Mouse (Mus musculus) adrenal gland, postnatal 36 days (tissue): ENCODE results near the gene 1810010D01Rik. TPM values are rescaled to one million over a fixed set of nuclear protein-coding genes. Genes with fewer than 3 reads are reported as not detected.

ENCODE experiments used
- DNase-seq, 2 experiments: peaks; one replicate each; pipeline ENCODE4 v3.0.0; 2021; ENCODE audit warnings: mixed read lengths in 1 of 2
- total RNA-seq, 2 experiments: library from RNA; stranded (reverse); gene quantifications; 2 replicates each; pipeline ENCODE4 v1.2.3; 2021

1810010D01Rik gene
- total RNA-seq, 2 experiments from 2014 or later: 0.66 TPM; not detected in 1

DNA sequence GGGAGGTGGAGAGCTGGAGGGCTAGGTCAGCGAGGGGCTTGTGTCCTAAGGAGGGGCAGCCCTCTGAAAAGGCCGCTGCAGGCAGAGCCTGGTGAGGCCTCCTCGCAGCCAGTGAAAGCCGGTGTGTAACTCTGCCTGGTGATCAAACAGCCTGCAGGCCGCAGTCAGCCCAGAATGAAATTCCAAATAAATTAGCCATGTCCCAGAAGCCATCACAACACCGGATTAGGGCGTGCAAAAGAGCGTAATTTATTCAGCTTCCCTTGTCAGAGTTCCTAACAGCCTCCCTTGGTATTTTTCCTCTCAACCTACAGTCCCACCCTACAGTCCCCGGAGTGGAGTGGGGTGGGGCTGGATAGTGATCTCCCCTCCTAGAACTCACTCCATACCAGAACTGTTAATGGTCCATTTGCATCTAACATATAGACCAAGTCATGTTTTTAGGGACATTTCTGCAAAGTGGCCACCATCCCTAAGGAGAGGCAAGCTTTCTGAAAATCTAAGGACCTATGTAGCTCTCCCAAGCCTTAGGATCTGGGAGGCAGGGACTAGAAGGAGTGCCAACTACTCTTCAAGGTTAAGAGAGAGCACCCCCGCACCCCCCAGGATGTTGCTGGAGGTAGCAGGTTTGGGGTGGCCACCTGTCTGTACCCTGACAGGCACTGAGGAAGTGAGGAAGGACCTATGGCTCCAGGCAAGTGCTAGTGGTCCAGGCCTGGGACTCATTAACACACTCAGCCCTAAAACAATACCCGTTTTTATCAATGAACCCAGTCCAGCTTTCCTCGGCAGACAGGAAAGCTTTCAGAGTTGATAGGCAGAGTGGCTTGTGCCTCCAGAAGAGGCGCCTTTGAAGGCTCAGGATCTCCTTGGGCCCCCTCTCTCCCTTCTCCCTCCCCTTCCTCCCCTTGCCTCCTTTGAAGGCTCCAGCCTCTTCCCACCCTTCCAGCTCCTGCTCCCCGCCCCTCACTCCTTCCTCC, 4.1 kb upstream of the 1810010D01Rik start:
- no peak for DNase-seq

DNA sequence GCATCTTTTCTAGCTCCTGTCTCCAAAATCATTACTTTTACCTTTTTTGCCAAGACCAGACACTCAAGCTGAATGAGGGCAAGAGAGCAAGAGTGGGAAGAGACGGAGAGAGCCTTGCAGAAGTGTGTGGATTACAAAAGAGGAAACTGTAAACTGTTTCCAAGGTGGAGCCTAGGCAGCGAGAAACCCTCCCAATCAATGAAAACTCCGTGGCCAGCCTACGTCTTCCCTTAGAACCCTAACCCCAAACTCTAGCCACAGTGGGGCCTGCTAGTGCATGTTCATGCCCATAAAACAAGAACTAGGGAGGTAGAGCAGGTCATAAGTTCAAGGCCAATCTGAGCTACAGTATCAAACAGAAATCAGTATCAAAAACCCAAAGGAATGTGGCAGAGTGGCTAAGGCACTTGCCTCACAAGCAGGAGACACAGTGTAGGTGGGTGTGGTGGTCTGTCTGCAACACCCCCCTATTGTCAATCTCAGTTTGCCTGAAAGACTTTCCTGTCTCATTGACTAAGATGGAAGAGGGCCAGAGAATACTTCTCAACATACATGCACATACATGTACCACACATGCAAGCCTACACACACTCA, 2.7 kb upstream of the 1810010D01Rik start:
- DNase-seq: no peak

DNA sequence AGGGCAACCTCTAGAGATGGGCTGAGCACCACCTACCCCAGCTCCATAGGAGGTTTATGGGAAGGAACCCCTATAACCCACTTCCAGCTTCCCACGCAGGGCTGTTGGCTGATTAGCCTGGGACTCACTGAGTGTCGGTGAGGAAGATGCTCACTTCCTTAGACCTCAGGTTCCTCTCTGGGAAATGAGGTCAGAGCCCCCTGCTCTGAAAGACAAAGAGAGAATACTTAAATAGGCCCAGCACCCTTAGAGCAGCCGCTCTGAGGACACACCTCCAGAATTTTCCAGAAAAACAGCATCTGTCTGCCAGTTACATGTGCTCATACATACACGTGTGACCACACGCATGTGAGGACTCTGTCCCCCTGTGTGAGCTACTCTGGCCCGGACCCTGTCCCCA, 1.1 kb downstream of the 1810010D01Rik start:
- DNase-seq: no peak

DNA sequence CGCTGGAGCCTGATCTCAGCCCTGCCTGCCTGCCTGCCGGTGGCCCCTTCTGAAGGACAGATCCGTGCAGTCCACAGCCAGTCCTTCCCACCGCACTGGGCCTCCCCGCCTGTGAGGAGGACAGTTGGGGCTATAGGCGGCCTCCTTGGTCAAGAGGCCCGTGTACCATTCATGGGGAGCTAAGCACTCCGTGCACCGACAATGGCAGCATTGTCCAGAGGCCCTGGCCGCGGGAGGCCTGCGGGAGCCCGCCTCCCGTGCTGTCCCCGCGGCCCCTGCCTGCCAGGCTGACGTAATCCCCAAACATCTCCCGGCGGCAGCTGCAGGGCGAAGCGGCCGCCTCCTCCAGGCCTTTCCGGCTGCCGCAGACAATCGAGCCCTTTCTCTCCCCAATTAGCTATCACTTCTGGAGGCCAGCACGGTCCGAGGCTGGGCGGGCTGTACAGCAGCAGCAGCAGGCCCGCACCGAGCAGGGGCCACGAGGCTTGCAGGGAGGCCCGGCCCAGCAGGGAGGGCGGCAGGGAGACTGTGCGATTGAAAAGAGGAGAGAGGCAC, 1.8 kb downstream of the 1810010D01Rik start:
- DNase-seq: peak; percentile 78 to 86

DNA sequence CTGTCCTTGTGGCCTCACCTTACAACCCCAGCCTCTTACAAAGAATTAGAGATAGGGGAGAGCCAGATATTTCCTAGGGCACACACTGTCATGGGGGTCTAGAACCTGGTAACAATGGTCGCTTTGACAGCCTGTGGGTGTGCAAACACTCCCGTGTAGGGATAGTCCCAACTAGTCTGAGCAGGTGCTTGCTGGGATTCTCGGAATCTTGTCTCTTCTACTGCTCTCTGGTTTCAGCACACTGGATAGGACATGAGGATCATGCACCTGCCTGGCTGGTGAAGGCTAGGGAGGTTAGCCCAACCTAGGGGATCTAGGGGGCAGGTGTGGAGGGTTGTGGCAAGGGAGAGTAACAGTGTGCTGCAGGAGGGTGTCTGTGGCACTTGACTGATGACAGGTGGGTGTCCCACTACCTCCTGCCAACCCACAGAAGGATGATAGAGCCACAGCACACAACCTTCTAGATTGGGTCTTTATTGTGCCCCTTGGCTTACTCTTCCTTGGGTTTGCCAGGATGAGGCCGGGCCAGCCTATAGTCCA, 2.5 kb downstream of the 1810010D01Rik start:
- DNase-seq: no peak

DNA sequence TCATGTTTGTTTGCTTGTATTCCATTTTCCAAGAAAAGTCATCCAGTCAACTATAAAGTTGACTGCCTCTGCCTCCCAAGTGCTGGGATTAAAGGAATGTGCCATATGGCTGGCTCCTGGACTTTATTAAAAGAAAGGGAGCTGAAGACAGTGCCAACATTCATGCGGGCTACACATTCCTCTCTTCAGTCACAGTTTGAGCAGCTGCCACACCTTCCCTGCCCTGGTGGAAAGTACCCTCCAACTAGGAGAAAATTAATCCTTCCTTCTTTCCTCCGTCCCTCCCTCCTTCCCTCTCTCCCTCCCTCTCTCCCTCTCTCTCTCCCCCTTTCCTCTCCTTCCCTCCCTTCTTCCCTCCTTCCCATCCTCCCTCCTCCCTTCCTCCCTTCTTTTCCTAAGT, 8.2 kb downstream of the 1810010D01Rik start:
- no peak for DNase-seq

DNA sequence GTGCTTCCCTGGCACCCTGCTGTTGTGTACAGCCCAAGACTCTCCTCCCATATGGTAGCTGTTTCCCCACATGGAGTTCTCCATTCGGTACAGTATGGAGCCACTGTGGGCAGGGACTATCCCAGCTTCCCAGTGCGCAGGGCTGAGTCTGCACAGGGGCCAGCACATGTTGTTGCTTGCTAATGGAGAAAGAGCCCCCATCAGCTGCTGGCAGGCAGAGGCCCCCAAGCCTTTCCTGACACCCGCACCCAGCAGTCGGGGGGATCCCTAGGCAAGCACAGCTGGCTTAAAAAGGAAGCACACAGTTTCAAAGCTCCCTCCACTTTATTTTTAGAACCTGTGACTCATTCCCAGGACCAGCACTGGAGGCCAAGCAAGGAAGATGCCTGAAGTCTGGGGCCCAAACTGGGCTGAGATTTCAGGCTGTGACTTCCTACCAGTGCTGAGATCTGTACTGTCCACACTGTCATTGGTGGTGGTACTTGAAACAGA, 9.7 kb downstream of the 1810010D01Rik start:
- DNase-seq: peak; percentile 32 to 56

DNA sequence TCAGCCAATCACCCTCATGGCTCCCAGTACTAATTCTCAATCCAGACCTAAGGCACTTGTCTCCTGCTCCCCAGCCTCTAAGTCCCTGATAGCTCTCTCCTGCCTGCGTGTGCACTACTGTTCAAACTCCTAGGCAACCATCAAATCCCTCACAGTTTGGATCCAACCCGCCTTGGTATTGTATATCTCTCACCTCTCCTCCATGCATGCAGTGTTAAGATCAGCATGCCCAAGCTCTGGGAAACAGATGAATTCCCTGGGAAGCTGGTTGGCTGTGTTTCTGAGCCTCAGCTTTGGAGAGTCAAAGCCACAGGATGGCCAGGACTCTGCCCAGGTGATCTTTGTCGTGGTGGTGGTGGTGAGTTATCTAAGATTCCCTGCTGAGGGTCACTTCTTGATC, 10.2 kb downstream of the 1810010D01Rik start:
- DNase-seq: no peak

DNA sequence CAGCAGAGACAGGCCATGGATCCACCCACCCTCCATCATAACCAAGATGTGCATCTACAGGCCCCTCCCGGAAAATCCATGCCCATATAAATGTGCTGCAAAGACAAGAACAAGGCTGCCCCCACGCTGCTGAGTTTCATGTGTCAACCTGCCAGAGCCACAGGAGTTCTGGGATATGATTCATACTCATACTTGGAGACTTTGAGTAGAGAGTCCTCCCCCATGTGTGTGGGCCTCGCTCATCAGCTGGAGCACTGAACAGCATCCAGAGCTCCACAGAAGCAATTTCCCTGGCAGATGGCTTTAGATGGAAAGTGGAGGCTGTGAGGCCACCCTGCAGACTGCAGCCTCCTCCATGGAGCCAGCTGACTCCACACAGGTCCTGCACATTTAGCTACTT, 10.9 kb downstream of the 1810010D01Rik start:
- DNase-seq: no peak

DNA sequence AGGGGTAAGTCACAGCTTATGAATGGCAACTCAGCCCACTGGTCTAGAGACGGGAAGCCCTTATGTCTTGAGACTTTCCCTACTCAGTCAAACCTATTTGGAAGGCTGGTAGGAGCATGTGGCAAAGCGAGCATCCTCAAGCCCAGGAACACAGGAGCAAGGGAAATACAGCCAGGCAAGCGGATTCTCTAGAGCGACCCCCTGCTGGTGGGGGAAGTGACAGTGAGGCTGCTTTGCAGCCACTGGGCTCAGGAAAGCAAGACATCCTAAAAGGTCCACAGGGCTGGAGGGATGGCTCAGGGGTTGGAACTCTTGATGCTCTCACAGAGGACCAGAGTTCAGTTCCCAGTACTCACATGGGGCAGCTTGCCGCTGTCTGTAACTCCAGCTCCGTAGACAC, 11.6 kb downstream of the 1810010D01Rik start:
- DNase-seq: no peak

DNA sequence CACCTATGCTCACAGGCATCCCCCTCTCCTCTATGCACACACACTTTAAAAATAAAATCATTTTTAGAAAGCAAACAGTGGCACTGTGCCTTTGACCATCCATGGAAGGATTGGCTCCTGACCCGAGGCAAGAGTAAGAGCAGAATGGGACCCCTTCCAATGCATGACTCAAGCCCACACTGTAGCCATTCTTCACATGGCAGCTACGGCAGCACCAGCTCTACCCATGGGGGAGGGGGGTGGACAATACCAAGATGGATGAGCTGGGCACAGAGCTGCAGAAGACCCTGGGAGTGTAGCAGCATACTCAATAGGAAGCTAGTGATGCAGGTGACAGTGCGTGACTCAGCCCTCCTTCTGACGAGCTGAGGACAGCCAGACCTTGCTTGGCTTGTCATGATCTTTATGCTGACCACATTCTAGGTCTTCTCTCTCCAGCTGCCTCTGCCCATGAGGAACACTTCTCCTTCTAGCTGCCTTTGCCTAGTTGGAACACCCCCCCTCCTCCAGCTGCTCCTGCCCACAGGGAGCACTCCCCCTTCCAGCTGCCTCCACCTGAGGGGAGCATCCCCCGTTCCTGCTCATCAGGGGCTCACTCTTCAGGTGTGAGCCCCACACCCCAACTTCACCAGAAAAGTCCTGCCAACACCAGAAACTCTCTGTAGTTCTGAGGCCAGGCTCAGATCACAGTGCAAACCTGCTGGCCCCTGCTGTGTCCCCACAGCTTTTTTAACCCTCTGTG, 12.6 kb downstream of the 1810010D01Rik start:
- DNase-seq: peak; percentile 26 to 47

DNA sequence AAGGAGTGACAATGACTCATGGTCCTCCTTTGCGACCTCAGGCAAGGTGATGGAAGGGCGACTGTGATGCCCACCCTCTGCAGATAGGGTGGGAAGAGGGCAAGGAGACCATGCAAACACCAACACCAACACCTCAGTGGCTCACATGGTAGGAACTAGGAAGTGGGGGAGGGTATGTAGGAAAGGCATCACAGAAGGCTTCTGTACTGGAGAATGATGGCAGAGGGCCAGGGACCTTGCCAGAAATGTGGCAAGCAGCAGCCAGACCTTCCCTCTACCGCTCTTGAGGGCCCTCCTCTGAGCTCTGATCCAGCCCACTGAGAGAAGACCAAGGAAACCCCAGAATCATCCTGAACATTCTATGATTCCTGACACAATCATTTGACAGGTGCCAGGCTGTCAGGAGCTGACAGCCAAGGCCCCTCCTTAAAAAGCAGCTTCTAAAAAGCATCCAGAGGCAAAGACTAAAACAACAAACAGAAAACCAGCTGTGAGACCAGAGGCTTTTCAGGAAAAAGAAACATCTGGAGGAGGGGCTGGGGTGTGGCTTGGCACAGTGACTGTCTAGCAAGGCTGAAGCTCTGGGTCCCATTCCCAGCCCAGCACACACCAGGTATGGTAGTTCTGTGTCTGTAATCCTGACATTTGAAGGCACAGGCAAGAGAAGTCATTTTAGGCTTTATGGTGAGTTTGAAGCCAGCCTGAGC, 13.3 kb downstream of the 1810010D01Rik start:
- peak; percentile 61 to 71 for DNase-seq

DNA sequence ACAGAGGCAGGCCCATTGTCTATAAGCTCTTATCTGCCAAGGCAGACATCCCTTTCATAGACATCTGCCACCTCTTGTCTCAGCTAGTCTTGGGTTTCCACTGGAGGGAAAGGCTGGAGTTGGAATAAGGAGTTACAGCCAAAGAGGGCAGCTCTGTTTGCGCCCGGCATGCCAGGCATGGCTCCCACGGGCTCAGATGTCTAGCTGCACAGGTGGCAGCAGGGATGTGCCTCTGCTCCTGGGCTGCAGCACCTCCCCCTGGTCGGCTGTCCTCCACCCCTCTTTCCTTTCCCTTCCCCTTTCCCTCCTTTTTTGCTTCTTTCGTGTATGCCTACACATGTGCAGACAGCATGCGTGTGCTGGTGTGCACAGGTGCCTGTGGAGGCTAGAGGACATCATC, 15.1 kb downstream of the 1810010D01Rik start:
- DNase-seq: no peak

DNA sequence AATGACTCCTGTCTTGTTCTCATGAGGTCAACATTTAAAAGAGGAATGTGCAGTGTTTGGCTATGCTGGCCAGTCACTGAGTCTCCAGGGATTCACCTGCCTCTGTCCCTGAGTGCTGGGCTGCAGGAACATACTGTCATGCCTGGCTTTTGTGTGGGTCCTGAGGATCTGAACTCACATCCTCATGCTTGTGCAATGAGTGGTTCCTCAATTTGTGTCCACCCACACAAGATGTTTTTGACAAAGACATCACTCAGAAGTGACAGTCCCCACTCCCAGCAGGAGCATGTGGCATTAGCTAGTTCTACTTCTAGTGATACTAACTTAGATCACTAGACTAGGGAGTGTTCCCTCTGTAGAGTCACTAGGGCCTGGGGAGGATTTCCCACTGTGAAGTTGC, 17.4 kb downstream of the 1810010D01Rik start:
- no peak for DNase-seq

DNA sequence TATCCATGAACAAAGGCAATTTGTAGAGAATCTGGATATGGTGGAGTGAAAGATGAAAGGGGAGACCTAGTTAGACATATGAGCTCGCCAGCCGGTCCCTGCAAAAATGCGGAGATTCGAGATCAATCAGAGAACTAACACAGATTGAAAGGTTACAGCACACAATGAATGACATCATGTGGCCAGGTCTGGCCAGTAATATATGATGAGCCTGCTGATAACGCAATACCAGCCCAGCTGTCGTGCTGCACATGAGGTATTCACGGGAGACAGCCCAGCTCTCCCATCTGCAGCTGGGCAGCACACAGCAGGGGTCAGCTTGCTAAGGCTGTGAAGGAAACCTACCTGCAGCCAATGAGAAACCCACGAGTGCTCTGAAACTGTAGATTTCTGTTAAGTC, 18.6 kb downstream of the 1810010D01Rik start:
- DNase-seq: no peak

DNA sequence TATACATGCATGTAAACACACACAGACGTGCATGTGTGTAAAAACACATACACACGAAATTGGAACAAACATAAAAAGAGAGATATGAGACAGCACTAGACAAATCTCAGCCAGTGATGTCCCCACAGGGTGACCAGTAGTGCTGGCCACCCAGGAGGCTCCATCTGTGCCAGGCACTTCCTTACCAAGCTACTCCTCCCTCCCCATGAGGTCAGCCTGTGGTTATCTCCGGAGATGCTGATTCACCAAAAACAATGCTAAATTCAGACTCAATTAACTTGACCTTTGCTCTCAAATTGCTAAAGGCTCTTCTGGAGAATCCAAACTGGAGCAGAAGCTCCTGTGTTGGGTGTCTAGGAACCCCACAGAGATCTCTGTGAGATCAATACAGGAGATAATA, 20.1 kb downstream of the 1810010D01Rik start:
- DNase-seq: peak; percentile 27 to 39

DNA sequence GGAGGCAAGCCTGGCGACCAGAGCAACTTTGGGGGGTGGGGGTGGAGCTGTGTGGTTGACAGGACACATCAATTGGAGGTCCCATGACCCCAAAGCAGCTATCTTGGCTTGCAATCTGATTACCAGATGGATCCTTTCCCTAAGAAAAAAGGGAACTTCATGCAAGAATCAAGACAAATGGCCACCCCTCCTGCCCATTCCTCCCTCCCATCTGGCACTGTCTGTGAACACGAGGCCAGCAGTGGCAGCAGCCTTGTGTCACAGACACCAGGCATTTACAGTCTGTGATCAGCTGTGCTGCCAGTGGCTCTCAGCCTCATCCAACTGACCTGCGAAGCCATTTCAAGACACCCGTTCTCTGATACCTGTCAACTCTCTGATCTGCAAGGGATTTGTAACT, 25.5 kb downstream of the 1810010D01Rik start:
- DNase-seq: no peak

DNA sequence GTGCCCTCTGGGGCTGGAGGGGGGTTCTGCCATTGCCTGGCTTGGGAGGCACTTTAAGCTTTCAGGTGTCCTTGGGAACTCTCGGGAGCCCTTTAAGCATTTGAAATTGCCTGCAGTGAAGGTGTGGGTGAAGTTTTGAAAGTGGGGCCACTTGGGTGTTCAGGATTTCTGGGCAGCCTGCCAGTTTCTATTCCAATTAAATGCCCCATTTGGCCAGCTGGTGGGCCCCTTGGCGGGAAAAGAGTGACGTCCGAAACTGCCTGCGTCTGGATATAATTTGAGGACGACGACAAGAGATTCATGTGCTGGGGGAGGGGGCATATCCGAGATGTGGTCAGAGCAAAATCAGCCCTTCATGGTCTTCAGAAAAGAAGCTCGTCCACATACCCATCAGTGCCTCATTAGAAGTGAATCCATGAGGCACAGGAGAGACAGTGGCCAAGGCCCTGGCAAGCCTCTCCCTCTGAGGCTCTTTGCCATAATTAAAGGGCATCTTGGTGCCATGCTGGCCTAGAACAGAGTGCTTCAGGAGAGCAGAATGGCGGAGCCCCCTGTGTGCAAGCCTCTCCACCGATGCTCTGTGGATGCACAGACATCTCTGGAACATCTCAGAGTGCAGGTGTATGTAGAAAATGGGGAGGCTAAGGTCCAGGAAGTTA, 26.4 kb downstream of the 1810010D01Rik start:
- DNase-seq: no peak

DNA sequence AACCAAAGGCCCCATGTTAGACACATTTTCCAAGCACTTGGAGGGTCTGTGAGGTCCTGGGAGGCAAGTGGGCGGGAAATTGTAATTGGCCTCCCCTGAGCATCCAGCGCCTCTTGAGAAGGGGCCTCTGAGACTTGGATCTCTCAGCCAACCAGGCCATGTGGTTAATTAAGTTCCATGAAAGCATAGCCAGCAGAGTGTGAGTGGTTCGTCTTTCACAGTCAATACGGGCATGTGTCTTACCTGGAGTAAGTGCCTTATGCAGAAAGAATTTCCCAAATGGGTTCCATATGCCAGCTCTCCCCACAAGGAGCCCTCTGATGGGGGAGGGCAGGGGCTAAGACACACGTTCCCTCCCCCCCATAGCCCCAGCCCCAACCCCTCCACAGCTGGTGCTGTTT, 28.2 kb downstream of the 1810010D01Rik start:
- DNase-seq: no peak

DNA sequence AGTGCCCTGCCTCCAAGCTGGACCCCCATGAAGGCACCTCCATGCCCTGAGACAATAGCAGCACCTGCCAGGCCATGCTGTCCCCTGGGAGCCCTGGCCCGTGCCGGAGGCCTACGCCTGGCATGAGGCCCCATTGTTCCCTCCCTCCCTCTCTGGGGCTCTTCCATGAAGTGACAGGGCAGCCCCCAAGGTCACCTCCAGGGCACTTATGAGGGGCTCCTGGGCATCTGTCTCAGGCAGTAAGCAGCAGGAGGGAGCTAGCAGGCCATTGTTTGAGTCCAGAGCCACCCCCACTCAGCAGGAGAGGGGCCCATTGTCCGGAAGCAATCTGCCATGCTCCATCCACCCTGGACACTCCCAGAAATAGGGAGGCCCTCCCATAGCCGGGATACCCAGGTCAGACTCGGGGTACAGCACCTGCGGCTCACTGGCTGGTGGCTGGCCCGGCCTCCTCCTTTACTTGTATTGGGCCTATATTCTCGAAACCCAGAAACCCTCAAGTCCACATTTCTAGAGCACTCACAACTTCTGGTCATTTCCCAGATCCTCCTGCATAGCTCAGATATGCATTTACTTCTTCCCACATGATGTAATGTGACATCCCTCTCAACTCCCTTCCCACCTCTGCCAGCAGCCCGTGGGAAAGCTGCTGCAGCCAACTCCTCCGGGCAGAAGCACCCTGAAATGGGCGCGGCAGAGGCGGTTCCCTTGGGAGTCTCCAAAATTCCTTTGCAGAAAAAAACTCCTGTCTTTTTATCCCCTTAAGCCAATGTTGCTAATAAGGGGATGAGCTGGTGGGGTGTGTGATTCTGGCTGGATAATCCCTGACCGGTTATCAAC, 30.9 kb downstream of the 1810010D01Rik start:
- DNase-seq: no peak
